ENCODE assay signal across 21 mouse cellular contexts in genomic region chr7:65982057-65982456, GRCm38 (mm10).
A peak's percentile ranks its signal among the peaks of the same experiment; 100 is the strongest.
DNase-seq lines count a peak whose midpoint lies in the region; ATAC-seq and TF ChIP-seq lines count a peak whose summit lies in the region.
"Had no signal": no experiment of that assay in that cellular context is flagged by ENCODE, and none has a peak within 500 bp of the region (broad histone marks: within the 10 kb centered on the region; RNA-seq: fewer than 3 reads in every experiment).

No protein-coding gene starts in this region.

- no peak for TF ChIP-seq POLR2A in limb, embryonic 14.5 days (IDR thresholded peaks at IDR 0.05; ENCODE audit: borderline replicate concordance, extremely low read depth, insufficient read depth, insufficient read length)

- H3K9ac ChIP-seq in limb, embryonic 13.5 days: no peak overlapping the region
- H3K9ac ChIP-seq in lung, postnatal 0 days (replicated peaks; ENCODE audit: low read depth): no peak overlapping the region
- H3K9ac ChIP-seq in limb, embryonic 14.5 days (ENCODE audit: low read depth, low read length, severe bottlenecking): no peak overlapping the region
- no peak overlapping the region for H3K9ac ChIP-seq in forebrain, postnatal 0 days
- H3K9ac ChIP-seq: embryonic facial prominence, embryonic 15.5 days; heart, embryonic 12.5 days; hindbrain, embryonic 14.5 days had no signal

- H3K36me3 ChIP-seq in limb, embryonic 13.5 days: peaks cover 13% of the 10 kb centered on the region
- H3K36me3 ChIP-seq in limb, embryonic 10.5 days: no peaks in the 10 kb centered on the region
- no peaks in the 10 kb centered on the region for H3K36me3 ChIP-seq in lung, postnatal 0 days (ENCODE audit: insufficient read depth, low read length)
- H3K36me3 ChIP-seq in embryonic facial prominence, embryonic 10.5 days (replicated peaks): no peaks in the 10 kb centered on the region
- H3K36me3 ChIP-seq in limb, embryonic 14.5 days (ENCODE audit: control insufficient read depth, insufficient read depth, low read length): peaks cover 4% of the 10 kb centered on the region; the same call in 1 of the 2 replicates
- no peaks in the 10 kb centered on the region for H3K36me3 ChIP-seq in forebrain, postnatal 0 days (ENCODE audit: insufficient read depth)
- H3K36me3 ChIP-seq: embryonic facial prominence, embryonic 15.5 days; heart, embryonic 12.5 days; hindbrain, embryonic 10.5 days had no signal

- TF ChIP-seq CTCF in lung, postnatal 0 days (IDR thresholded peaks at IDR 0.05): no peak
- TF ChIP-seq CTCF in forebrain, postnatal 0 days (IDR thresholded peaks at IDR 0.05; ENCODE audit: low read depth): no peak

- H3K27me3 ChIP-seq in limb, embryonic 13.5 days: no peaks in the 10 kb centered on the region
- no peaks in the 10 kb centered on the region for H3K27me3 ChIP-seq in limb, embryonic 10.5 days (ENCODE audit: low read depth, poor library complexity, severe bottlenecking)
- no peaks in the 10 kb centered on the region for H3K27me3 ChIP-seq in lung, postnatal 0 days (replicated peaks; ENCODE audit: insufficient read depth, low read length)
- H3K27me3 ChIP-seq in embryonic facial prominence, embryonic 10.5 days (replicated peaks; ENCODE audit: low read depth, poor library complexity, severe bottlenecking): no peaks in the 10 kb centered on the region
- no peaks in the 10 kb centered on the region for H3K27me3 ChIP-seq in limb, embryonic 14.5 days (ENCODE audit: control insufficient read depth, insufficient read depth, low read length)
- no peaks in the 10 kb centered on the region for H3K27me3 ChIP-seq in forebrain, postnatal 0 days (ENCODE audit: insufficient read depth, low read length)
- H3K27me3 ChIP-seq: embryonic facial prominence, embryonic 15.5 days; heart, embryonic 12.5 days had no signal

- ATAC-seq in limb, embryonic 13.5 days (ENCODE audit: low FRiP score, low read depth): no peak
- peak; percentile 44 for ATAC-seq in lung, postnatal 0 days
- no peak for ATAC-seq in limb, embryonic 14.5 days (ENCODE audit: low FRiP score, low read depth)
- no peak for ATAC-seq in forebrain, postnatal 0 days
- ATAC-seq: forebrain, embryonic 16.5 days had no signal

- peaks cover 53% of the 10 kb centered on the region for H3K4me1 ChIP-seq in limb, embryonic 13.5 days
- peaks cover 37% of the 10 kb centered on the region for H3K4me1 ChIP-seq in limb, embryonic 10.5 days
- H3K4me1 ChIP-seq in lung, postnatal 0 days (ENCODE audit: insufficient read depth, low read depth, low read length): peaks cover 5% of the 10 kb centered on the region
- peaks cover 29% of the 10 kb centered on the region for H3K4me1 ChIP-seq in embryonic facial prominence, embryonic 10.5 days
- peaks cover 45% of the 10 kb centered on the region for H3K4me1 ChIP-seq in limb, embryonic 14.5 days (ENCODE audit: control insufficient read depth, insufficient read depth, low read length)
- H3K4me1 ChIP-seq in forebrain, postnatal 0 days (ENCODE audit: insufficient read depth): no peaks in the 10 kb centered on the region

- no peak overlapping the region for H3K4me3 ChIP-seq in limb, embryonic 13.5 days
- no peak overlapping the region for H3K4me3 ChIP-seq in limb, embryonic 10.5 days
- H3K4me3 ChIP-seq in lung, postnatal 0 days (ENCODE audit: low read depth, low read length): no peak overlapping the region
- H3K4me3 ChIP-seq in embryonic facial prominence, embryonic 10.5 days: no peak overlapping the region
- H3K4me3 ChIP-seq in limb, embryonic 14.5 days (replicated peaks; ENCODE audit: low read length): no peak overlapping the region
- no peak overlapping the region for H3K4me3 ChIP-seq in forebrain, postnatal 0 days (ENCODE audit: low read depth, low read length)
- H3K4me3 ChIP-seq: embryonic facial prominence, embryonic 15.5 days; erythroblast, embryonic 14.5 days; heart, embryonic 12.5 days; hindbrain, embryonic 10.5 days had no signal

- H3K4me2 ChIP-seq in limb, embryonic 13.5 days (replicated peaks): no peak overlapping the region
- H3K4me2 ChIP-seq in lung, postnatal 0 days (replicated peaks; ENCODE audit: low read depth, low read length): no peak overlapping the region
- H3K4me2 ChIP-seq in limb, embryonic 14.5 days (replicated peaks; ENCODE audit: low read depth, low read length, severe bottlenecking): no peak overlapping the region
- no peak overlapping the region for H3K4me2 ChIP-seq in forebrain, postnatal 0 days (ENCODE audit: low read depth)
- H3K4me2 ChIP-seq: embryonic facial prominence, embryonic 15.5 days; heart, embryonic 12.5 days; hindbrain, embryonic 14.5 days had no signal

- H3K27ac ChIP-seq in limb, embryonic 13.5 days: peak overlapping the region; percentile 63; the same call in 1 of the 2 replicates
- H3K27ac ChIP-seq in limb, embryonic 10.5 days: no peak overlapping the region
- H3K27ac ChIP-seq in lung, postnatal 0 days (ENCODE audit: low read length): no peak overlapping the region
- H3K27ac ChIP-seq in embryonic facial prominence, embryonic 10.5 days (replicated peaks): no peak overlapping the region
- no peak overlapping the region for H3K27ac ChIP-seq in limb, embryonic 14.5 days (replicated peaks; ENCODE audit: low read depth, low read length)
- no peak overlapping the region for H3K27ac ChIP-seq in forebrain, postnatal 0 days (ENCODE audit: low read depth, low read length)
- H3K27ac ChIP-seq: embryonic facial prominence, embryonic 15.5 days; hindbrain, embryonic 14.5 days had no signal

- DNase-seq in limb, embryonic 10.5 days (ENCODE audit: low spot score): no peak
- DNase-seq in lung, postnatal 0 days (ENCODE audit: low spot score): peak; percentile 14
- no peak for DNase-seq in lung, postnatal 14 days
- DNase-seq in embryonic facial prominence, embryonic 10.5 days (ENCODE audit: low spot score): peak; percentile 21
- DNase-seq in limb, embryonic 14.5 days (ENCODE audit: low spot score): peak; percentile 22
- no peak for DNase-seq in left cerebral cortex, adult 8-10 months (ENCODE audit: low spot score in 2 of 2)
- no peak for DNase-seq in forebrain, postnatal 0 days
- DNase-seq: adrenal gland, adult 8-10 months; adrenal gland, postnatal 36 days; cerebellum, adult 11 months; cerebellum, adult 8-10 months; cerebellum, postnatal 14 days; embryo, embryonic 11 days; gastrocnemius, postnatal 14 days had no signal

- WGBS in limb, embryonic 13.5 days: 55% methylated on average over 3 of the region's 3 CpGs
- WGBS in limb, embryonic 10.5 days: 75% methylated on average over 3 of the region's 3 CpGs
- WGBS in lung, postnatal 0 days: 51% methylated on average over 3 of the region's 3 CpGs
- 62% methylated on average over 3 of the region's 3 CpGs for WGBS in embryonic facial prominence, embryonic 10.5 days
- 37% methylated on average over 3 of the region's 3 CpGs for WGBS in limb, embryonic 14.5 days
- WGBS in forebrain, postnatal 0 days: 64% methylated on average over 3 of the region's 3 CpGs

- H3K9me3 ChIP-seq in limb, embryonic 13.5 days: no peaks in the 10 kb centered on the region
- H3K9me3 ChIP-seq in limb, embryonic 10.5 days (replicated peaks): no peaks in the 10 kb centered on the region
- H3K9me3 ChIP-seq in lung, postnatal 0 days (ENCODE audit: low read length): no peaks in the 10 kb centered on the region
- H3K9me3 ChIP-seq in embryonic facial prominence, embryonic 10.5 days: no peaks in the 10 kb centered on the region
- H3K9me3 ChIP-seq in limb, embryonic 14.5 days (ENCODE audit: control insufficient read depth, low read length): no peaks in the 10 kb centered on the region
- no peaks in the 10 kb centered on the region for H3K9me3 ChIP-seq in forebrain, postnatal 0 days (ENCODE audit: low read length)
- H3K9me3 ChIP-seq: embryonic facial prominence, embryonic 15.5 days; heart, embryonic 12.5 days; hindbrain, embryonic 10.5 days had no signal

- TF ChIP-seq EP300 in lung, postnatal 0 days (IDR thresholded peaks at IDR 0.05): no peak

Comparison
In these comparisons a context has a peak if more than half of its experiments do, and no peak if none do; other contexts are left out.
1. DNase-seq: peak in lung, postnatal 0 days (single experiment), embryonic facial prominence, embryonic 10.5 days (single experiment) and limb, embryonic 14.5 days (single experiment); none in limb, embryonic 10.5 days (single experiment), lung, postnatal 14 days (single experiment), left cerebral cortex, adult 8-10 months (0 of 2) and forebrain, postnatal 0 days (single experiment).